21 mouse cellular contexts compared by ENCODE assay signal in genomic region chr1:161333151-161333550, GRCm38 (mm10).
DNase-seq lines count a peak whose midpoint lies in the region; ATAC-seq and TF ChIP-seq lines count a peak whose summit lies in the region.
"Had no signal": no experiment of that assay in that cellular context is flagged by ENCODE, and none has a peak within 500 bp of the region (broad histone marks: within the 10 kb centered on the region; RNA-seq: fewer than 3 reads in every experiment).

No protein-coding gene starts in this region.

- intact Hi-C loops in heart, postnatal 36 days (cut with DNase I): no loop called here

- no peaks in the 10 kb centered on the region for H3K4me1 ChIP-seq in forebrain, postnatal 0 days (ENCODE audit: insufficient read depth)
- H3K4me1 ChIP-seq in forebrain, embryonic 13.5 days: no peaks in the 10 kb centered on the region
- H3K4me1 ChIP-seq: embryonic facial prominence, embryonic 10.5 days; embryonic facial prominence, embryonic 12.5 days had no signal

- H3K9me3 ChIP-seq in forebrain, postnatal 0 days (ENCODE audit: low read length): no peaks in the 10 kb centered on the region
- no peaks in the 10 kb centered on the region for H3K9me3 ChIP-seq in forebrain, embryonic 13.5 days (replicated peaks)
- H3K9me3 ChIP-seq: embryonic facial prominence, embryonic 10.5 days; embryonic facial prominence, embryonic 12.5 days; G1E had no signal

- no peak overlapping the region for H3K4me2 ChIP-seq in forebrain, postnatal 0 days (ENCODE audit: low read depth)
- no peak overlapping the region for H3K4me2 ChIP-seq in forebrain, embryonic 13.5 days
- H3K4me2 ChIP-seq: embryonic facial prominence, embryonic 12.5 days had no signal

- no peaks in the 10 kb centered on the region for H3K36me3 ChIP-seq in forebrain, postnatal 0 days (ENCODE audit: insufficient read depth)
- H3K36me3 ChIP-seq in forebrain, embryonic 13.5 days (ENCODE audit: poor library complexity, severe bottlenecking): no peaks in the 10 kb centered on the region
- H3K36me3 ChIP-seq: embryonic facial prominence, embryonic 10.5 days; embryonic facial prominence, embryonic 12.5 days; G1E had no signal

- no peak overlapping the region for H3K27ac ChIP-seq in forebrain, postnatal 0 days (ENCODE audit: low read depth, low read length)
- no peak overlapping the region for H3K27ac ChIP-seq in forebrain, embryonic 13.5 days
- H3K27ac ChIP-seq: embryonic facial prominence, embryonic 10.5 days; embryonic facial prominence, embryonic 12.5 days had no signal

- ATAC-seq in forebrain, postnatal 0 days: no peak
- ATAC-seq in forebrain, embryonic 13.5 days: no peak
- ATAC-seq in megakaryocyte progenitor cell, adult 5-6 weeks (replicated peaks; ENCODE audit: poor library complexity): peak; percentile 50
- ATAC-seq: CD4-positive, CD25-positive, alpha-beta regulatory T cell, adult 4 months; forebrain, embryonic 14.5 days; forebrain, embryonic 16.5 days had no signal

- H3K27me3 ChIP-seq in forebrain, postnatal 0 days (ENCODE audit: insufficient read depth, low read length): no peaks in the 10 kb centered on the region
- no peaks in the 10 kb centered on the region for H3K27me3 ChIP-seq in forebrain, embryonic 13.5 days
- H3K27me3 ChIP-seq: CH12.LX; embryonic facial prominence, embryonic 12.5 days had no signal

- WGBS in forebrain, postnatal 0 days: 70% methylated on average over 3 of the region's 3 CpGs
- 74% methylated on average over 3 of the region's 3 CpGs for WGBS in forebrain, embryonic 13.5 days

- DNase-seq in forebrain, postnatal 0 days: peak; percentile 3
- no peak for DNase-seq in neural tube, embryonic 10.5 days (ENCODE audit: extremely low spot score, low spot score)
- no peak for DNase-seq in heart, postnatal 36 days
- DNase-seq: adrenal gland, adult 2 months; adrenal gland, postnatal 10 days; adrenal gland, postnatal 25 days; B cell, adult 2 months; cerebellum, adult 11-12 months; cerebellum, adult 2 months; cerebellum, adult 9-10 months; cerebellum, postnatal 10 days; cerebellum, postnatal 25 days had no signal

- no peak overlapping the region for H3K9ac ChIP-seq in forebrain, postnatal 0 days
- no peak overlapping the region for H3K9ac ChIP-seq in forebrain, embryonic 13.5 days
- H3K9ac ChIP-seq: embryonic facial prominence, embryonic 12.5 days had no signal

- no peak for TF ChIP-seq CTCF in forebrain, postnatal 0 days (IDR thresholded peaks at IDR 0.05; ENCODE audit: low read depth)

- no peak overlapping the region for H3K4me3 ChIP-seq in forebrain, postnatal 0 days (ENCODE audit: low read depth, low read length)
- H3K4me3 ChIP-seq in forebrain, embryonic 13.5 days: no peak overlapping the region
- H3K4me3 ChIP-seq: embryonic facial prominence, embryonic 10.5 days; embryonic facial prominence, embryonic 12.5 days had no signal
